Mouse (Mus musculus): Measurements from ENCODE around the gene Limk1.

The Limk1 gene

GRCm38 (mm10) chr5:134688086-134688717, at the start of gene Limk1:
Gene Limk1, minus strand, starts transcription at chr5:134688598.
- no peak for DNase-seq (ENCODE audit: low spot score in 2 of 2)

GRCm38 (mm10) chr5:134734920-134735319, 46.5 kb upstream of the Limk1 start:
- no peak for DNase-seq (ENCODE audit: low spot score in 2 of 2)

GRCm38 (mm10) chr5:134734072-134734471, 45.7 kb upstream of the Limk1 start:
- peak; percentile 12 to 36 for DNase-seq (ENCODE audit: low spot score in 2 of 2)

- no peak for DNase-seq (ENCODE audit: low spot score in 2 of 2)
These were observed 44.8 kb upstream of the Limk1 start for GRCm38 (mm10) chr5:134733241-134733640.

GRCm38 (mm10) chr5:134729124-134729523, 40.7 kb upstream of the Limk1 start:
- DNase-seq (ENCODE audit: low spot score in 2 of 2), result no peak

GRCm38 (mm10) chr5:134728535-134728934, 40.1 kb upstream of the Limk1 start:
- no peak for DNase-seq (ENCODE audit: low spot score in 2 of 2)

GRCm38 (mm10) chr5:134727001-134727639, 38.7 kb upstream of the Limk1 start:
- no peak for DNase-seq (ENCODE audit: low spot score in 2 of 2)

GRCm38 (mm10) chr5:134725299-134725698, 36.9 kb upstream of the Limk1 start:
- no peak for DNase-seq (ENCODE audit: low spot score in 2 of 2)

GRCm38 (mm10) chr5:134720058-134720457, 31.7 kb upstream of the Limk1 start:
- no peak for DNase-seq (ENCODE audit: low spot score in 2 of 2)

- no peak for DNase-seq (ENCODE audit: low spot score in 2 of 2)
These were observed 22.7 kb upstream of the Limk1 start for GRCm38 (mm10) chr5:134711076-134711475.

- no peak for DNase-seq (ENCODE audit: low spot score in 2 of 2)
These were observed 20.9 kb upstream of the Limk1 start for GRCm38 (mm10) chr5:134709275-134709674.

GRCm38 (mm10) chr5:134704157-134704556, 15.8 kb upstream of the Limk1 start:
- peak; percentile 79 to 88 for DNase-seq (ENCODE audit: low spot score in 2 of 2)

- no peak for DNase-seq (ENCODE audit: low spot score in 2 of 2)
These were observed 7.1 kb upstream of the Limk1 start for GRCm38 (mm10) chr5:134695539-134695938.

- DNase-seq (ENCODE audit: low spot score in 2 of 2), result no peak
These were observed 6.7 kb upstream of the Limk1 start for GRCm38 (mm10) chr5:134695082-134695481.

GRCm38 (mm10) chr5:134692704-134693103, 4.3 kb upstream of the Limk1 start:
- no peak for DNase-seq (ENCODE audit: low spot score in 2 of 2)

GRCm38 (mm10) chr5:134688718-134689284, 403 bp upstream of the Limk1 start:
- peak; percentile 98 to 99 for DNase-seq (ENCODE audit: low spot score in 2 of 2)

GRCm38 (mm10) chr5:134687187-134687586, 1.2 kb downstream of the Limk1 start:
- DNase-seq (ENCODE audit: low spot score in 2 of 2), result no peak

GRCm38 (mm10) chr5:134686541-134686940, 1.9 kb downstream of the Limk1 start:
- DNase-seq (ENCODE audit: low spot score in 2 of 2), result no peak

- no peak for DNase-seq (ENCODE audit: low spot score in 2 of 2)
These were observed 4.0 kb downstream of the Limk1 start for GRCm38 (mm10) chr5:134684398-134684797.

- no peak for DNase-seq (ENCODE audit: low spot score in 2 of 2)
These were observed 4.6 kb downstream of the Limk1 start for GRCm38 (mm10) chr5:134683813-134684212.

- DNase-seq (ENCODE audit: low spot score in 2 of 2), result no peak
These were observed 8.2 kb downstream of the Limk1 start for GRCm38 (mm10) chr5:134680238-134680637.

GRCm38 (mm10) chr5:134678827-134679546, 9.4 kb downstream of the Limk1 start:
- no peak for DNase-seq (ENCODE audit: low spot score in 2 of 2)

GRCm38 (mm10) chr5:134678031-134678430, 10.4 kb downstream of the Limk1 start:
- DNase-seq (ENCODE audit: low spot score in 2 of 2), result no peak
